Mouse (Mus musculus): Measurements from ENCODE around the gene Nfkb2. TPM values are rescaled to one million over a fixed set of nuclear protein-coding genes. Genes with fewer than 3 reads are reported as not detected.

The Nfkb2 gene
- total and polyA plus RNA-seq, 3 experiments, result 27.2 to 43.0 TPM; not detected in 1

GRCm38 (mm10) chr19:46304216-46304841 lies at the start of gene Nfkb2 (continued):
- TF ChIP-seq KAT2A (conservative IDR thresholded peaks at IDR 0.05; ENCODE audit: low read depth, low read length) (peak; percentile 10; the same call in 1 of the 2 replicates), MYB (IDR thresholded peaks at IDR 0.05; ENCODE audit: low read depth, low read length) (no peak), POLR2AphosphoS2 (IDR thresholded peaks at IDR 0.05; ENCODE audit: low read length) (no peak)

GRCm38 (mm10) chr19:46264762-46265161 lies 39.4 kb upstream of the Nfkb2 start:
- no peaks in the 10 kb centered on the region for H3K9me3 ChIP-seq (replicated peaks; ENCODE audit: insufficient read depth, low read length)

GRCm38 (mm10) chr19:46275307-46275706 lies 28.8 kb upstream of the Nfkb2 start:
- no peak overlapping the region for H3K9ac ChIP-seq (ENCODE audit: control insufficient read depth, low read depth, low read length, poor library complexity, severe bottlenecking)
- no peaks in the 10 kb centered on the region for H3K27me3 ChIP-seq (ENCODE audit: control insufficient read depth in 1 of 2, insufficient read depth in 2 of 2, low read length in 2 of 2)
- peaks cover 0 to 11% of the 10 kb centered on the region in 2 experiments; a peak in 2 of 4 replicates for H3K36me3 ChIP-seq (ENCODE audit: control insufficient read depth in 1 of 2, insufficient read depth in 2 of 2, low read length in 2 of 2)
- DNase-seq (ENCODE audit: low read depth, low spot score), result peak; percentile 79
- H3K27ac ChIP-seq (ENCODE audit: control insufficient read depth, low read depth, low read length), result no peak overlapping the region
- no peaks in the 10 kb centered on the region for H3K4me1 ChIP-seq (ENCODE audit: control insufficient read depth in 1 of 2, insufficient read depth in 2 of 2, low read length in 2 of 2)
- TF ChIP-seq SIN3A (IDR thresholded peaks at IDR 0.05; ENCODE audit: low read length) (peak; percentile 51; the same call in 1 of the 2 replicates), CHD2 (IDR thresholded peaks at IDR 0.05; ENCODE audit: low read length) (no peak), RAD21 (IDR thresholded peaks at IDR 0.05; ENCODE audit: low read depth, low read length) (peak; percentile 91), GATA1 (IDR thresholded peaks at IDR 0.05; ENCODE audit: low read depth, low read length) (peak; percentile 52), USF2 (IDR thresholded peaks at IDR 0.05; ENCODE audit: borderline replicate concordance in 1 of 2, insufficient read depth in 1 of 2, low read depth in 1 of 2, low read length in 2 of 2) (no peak), KAT2A (conservative IDR thresholded peaks at IDR 0.05; ENCODE audit: low read depth, low read length) (no peak), BHLHE40 (IDR thresholded peaks at IDR 0.05; ENCODE audit: borderline replicate concordance, low read depth, low read length) (0 out of 2 replicates have a peak, but pooled peaks have one; percentile 45), ZNF384 (IDR thresholded peaks at IDR 0.05; ENCODE audit: low read depth, low read length) (0 out of 2 replicates have a peak, but pooled peaks have one; percentile 23), HCFC1 (IDR thresholded peaks at IDR 0.05; ENCODE audit: low read depth, low read length) (0 out of 2 replicates have a peak, but pooled peaks have one; percentile 39), SMC3 (IDR thresholded peaks at IDR 0.05; ENCODE audit: low read depth, low read length) (peak; percentile 84), ZC3H11A (IDR thresholded peaks at IDR 0.05; ENCODE audit: low read depth, low read length) (peak; percentile 83), CTCF (IDR thresholded peaks at IDR 0.05 in 2 of 3, conservative IDR thresholded peaks at IDR 0.05 in 1 of 3; ENCODE audit: control insufficient read depth in 1 of 3, insufficient read depth in 1 of 3, low read depth in 2 of 3, low read length in 3 of 3, poor library complexity in 1 of 3, severe bottlenecking in 1 of 3) (peak; percentile 85 to 92 (median 86))
- H3K4me3 ChIP-seq (ENCODE audit: control insufficient read depth in 1 of 2, insufficient read depth in 1 of 2, low read depth in 2 of 2, low read length in 2 of 2), result no peak overlapping the region
- no peaks in the 10 kb centered on the region for H3K9me3 ChIP-seq (replicated peaks; ENCODE audit: insufficient read depth, low read length)
- H3K79me2 ChIP-seq (ENCODE audit: control insufficient read depth, insufficient read depth, low read length, poor library complexity), result no peaks in the 10 kb centered on the region

More at GRCm38 (mm10) chr19:46264762-46265161, 39.4 kb upstream of the Nfkb2 start:
- no peaks in the 10 kb centered on the region for H3K79me2 ChIP-seq (ENCODE audit: control insufficient read depth, insufficient read depth, low read length, poor library complexity)
- H3K4me1 ChIP-seq (ENCODE audit: control insufficient read depth in 1 of 2, insufficient read depth in 2 of 2, low read length in 2 of 2), result no peaks in the 10 kb centered on the region
- no peak overlapping the region for H3K27ac ChIP-seq (ENCODE audit: control insufficient read depth, low read depth, low read length)
- H3K4me3 ChIP-seq (ENCODE audit: control insufficient read depth in 1 of 2, insufficient read depth in 1 of 2, low read depth in 2 of 2, low read length in 2 of 2), result no peak overlapping the region
- peaks cover 0 to 11% of the 10 kb centered on the region in 2 experiments; a peak in 2 of 4 replicates for H3K36me3 ChIP-seq (ENCODE audit: control insufficient read depth in 1 of 2, insufficient read depth in 2 of 2, low read length in 2 of 2)
- H3K27me3 ChIP-seq (ENCODE audit: control insufficient read depth in 1 of 2, insufficient read depth in 2 of 2, low read length in 2 of 2), result no peaks in the 10 kb centered on the region
- TF ChIP-seq SIN3A (IDR thresholded peaks at IDR 0.05; ENCODE audit: low read length), result peak; percentile 62
- TF ChIP-seq ZC3H11A (IDR thresholded peaks at IDR 0.05; ENCODE audit: low read depth, low read length), result no peak
- H3K9ac ChIP-seq (ENCODE audit: control insufficient read depth, low read depth, low read length, poor library complexity, severe bottlenecking), result no peak overlapping the region
- DNase-seq (ENCODE audit: low read depth, low spot score), result peak; percentile 69

Data from MEL (cell line).